Mouse (Mus musculus) ovary, postnatal 10 days (tissue): ENCODE measurements around the gene Vgf.
A peak's percentile ranks its signal among the peaks of the same experiment; 100 is the strongest.

ENCODE experiments used
- DNase-seq: peaks from one replicate; pipeline ENCODE4 v3.0.0; 2022; ENCODE audit warnings: low spot score

Vgf gene

GRCm38 (mm10) chr5:137030416-137030810 is 4.2 kb downstream of the Vgf start:
- DNase-seq = no peak

DNA sequence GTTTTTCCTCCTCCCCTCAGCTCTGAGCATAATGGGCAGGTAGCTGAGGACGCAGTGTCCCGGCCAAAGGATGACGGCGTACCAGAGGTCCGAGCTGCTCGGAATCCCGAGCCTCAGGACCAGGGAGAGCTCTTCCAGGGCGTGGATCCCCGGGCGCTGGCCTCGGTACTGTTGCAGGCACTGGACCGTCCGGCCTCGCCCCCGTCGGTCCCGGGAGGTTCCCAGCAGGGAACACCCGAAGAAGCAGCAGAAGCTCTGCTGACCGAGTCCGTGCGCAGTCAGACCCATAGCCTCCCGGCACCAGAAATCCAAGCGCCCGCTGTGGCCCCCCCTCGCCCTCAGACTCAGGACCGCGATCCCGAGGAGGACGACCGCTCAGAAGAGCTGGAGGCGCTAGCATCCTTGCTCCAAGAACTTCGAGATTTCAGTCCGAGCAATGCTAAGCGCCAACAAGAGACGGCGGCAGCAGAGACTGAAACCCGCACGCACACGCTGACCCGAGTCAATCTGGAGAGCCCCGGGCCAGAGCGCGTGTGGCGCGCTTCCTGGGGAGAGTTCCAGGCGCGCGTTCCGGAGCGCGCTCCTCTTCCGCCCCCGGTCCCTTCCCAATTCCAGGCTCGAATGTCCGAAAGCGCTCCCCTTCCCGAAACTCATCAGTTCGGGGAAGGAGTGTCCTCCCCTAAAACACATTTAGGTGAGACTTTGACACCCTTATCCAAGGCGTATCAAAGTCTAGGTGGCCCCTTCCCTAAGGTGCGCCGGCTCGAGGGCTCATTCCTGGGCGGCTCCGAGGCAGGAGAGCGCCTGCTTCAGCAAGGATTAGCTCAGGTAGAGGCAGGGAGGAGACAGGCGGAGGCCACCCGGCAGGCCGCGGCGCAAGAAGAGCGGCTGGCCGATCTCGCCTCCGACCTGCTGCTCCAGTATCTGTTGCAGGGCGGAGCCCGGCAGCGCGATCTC is 5.2 kb downstream of the Vgf start:
- DNase-seq = no peak

GRCm38 (mm10) chr5:137032033-137032421 is 5.8 kb downstream of the Vgf start:
- no peak for DNase-seq

GRCm38 (mm10) chr5:137032641-137033074 is 6.5 kb downstream of the Vgf start:
- DNase-seq = peak; percentile 49

- no peak for DNase-seq
These were observed 10.0 kb downstream of the Vgf start for GRCm38 (mm10) chr5:137036211-137036610.

DNA sequence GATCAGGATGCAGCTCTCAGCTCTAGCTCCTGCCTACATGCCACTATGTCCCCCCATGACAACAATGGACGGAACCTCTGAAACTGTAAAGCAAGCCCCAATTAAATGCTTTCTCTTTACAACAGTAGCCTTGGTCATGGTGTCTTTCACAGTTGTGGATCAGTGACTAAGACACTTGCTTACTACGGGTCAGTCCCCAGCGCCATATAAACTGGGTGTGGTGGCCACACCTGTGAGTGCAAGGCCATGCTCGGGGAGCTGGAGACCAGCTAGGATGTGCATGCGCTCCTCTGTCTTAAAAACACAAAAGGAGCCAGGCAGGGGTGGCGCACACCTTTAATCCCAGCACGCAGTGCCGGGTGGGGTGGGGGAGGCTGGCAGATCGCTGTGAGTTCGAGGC is 13.3 kb downstream of the Vgf start:
- no peak for DNase-seq

DNA sequence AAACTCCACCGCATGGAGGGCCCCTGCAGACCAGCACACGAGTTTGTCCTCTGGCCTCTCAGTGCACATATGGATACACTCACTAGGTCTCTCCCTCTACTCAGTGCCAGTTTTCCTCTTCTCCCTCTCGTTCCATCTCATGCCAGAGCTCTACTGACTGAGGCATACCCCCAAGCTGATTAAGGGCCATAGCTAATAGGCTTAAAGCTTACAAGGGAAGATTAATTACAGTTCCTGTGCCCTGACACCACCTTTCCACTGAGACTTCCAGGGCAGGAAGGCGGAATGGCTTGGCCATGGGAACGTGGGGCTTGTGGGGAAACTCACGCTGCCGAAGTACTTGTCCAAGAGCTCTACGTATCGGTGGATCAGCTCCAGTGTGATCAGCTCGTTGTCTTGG is 15.2 kb downstream of the Vgf start:
- DNase-seq = no peak

- no peak for DNase-seq
These were observed 17.8 kb downstream of the Vgf start for GRCm38 (mm10) chr5:137043997-137044396.

- DNase-seq = peak; percentile 95
These were observed 19.5 kb downstream of the Vgf start, which contains the start of gene Ap1s1 for GRCm38 (mm10) chr5:137045402-137046323. TSS of gene Ap1s1 (minus strand) at chr5:137046135.

GRCm38 (mm10) chr5:137046324-137046718 is 20.1 kb downstream of the Vgf start:
- no peak for DNase-seq

GRCm38 (mm10) chr5:137046991-137047390 is 20.8 kb downstream of the Vgf start:
- no peak for DNase-seq

GRCm38 (mm10) chr5:137051125-137051524 is 24.9 kb downstream of the Vgf start:
- no peak for DNase-seq

GRCm38 (mm10) chr5:137051914-137052505 is 25.8 kb downstream of the Vgf start:
- no peak for DNase-seq

DNA sequence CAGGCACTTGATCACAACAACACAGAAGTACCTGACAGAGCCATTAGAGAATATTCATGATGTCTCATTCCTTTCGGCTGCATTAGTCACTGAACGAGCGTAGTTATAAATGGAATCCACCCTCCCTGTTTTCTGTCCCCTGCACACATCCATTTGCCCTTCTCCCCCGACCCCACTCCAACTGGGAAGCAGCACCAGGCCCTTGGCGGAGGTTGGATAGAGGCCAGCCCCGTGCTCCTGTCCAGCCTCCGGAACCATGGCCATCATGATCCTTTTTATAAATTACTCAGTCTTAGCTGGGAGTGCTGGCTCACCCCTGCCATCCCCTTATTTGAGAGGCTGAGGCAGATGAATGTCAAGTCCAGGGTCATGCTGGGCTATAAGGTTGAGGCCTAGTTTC is 28.1 kb downstream of the Vgf start:
- no peak for DNase-seq

- no peak for DNase-seq
These were observed 28.7 kb downstream of the Vgf start for GRCm38 (mm10) chr5:137054873-137055272.

DNA sequence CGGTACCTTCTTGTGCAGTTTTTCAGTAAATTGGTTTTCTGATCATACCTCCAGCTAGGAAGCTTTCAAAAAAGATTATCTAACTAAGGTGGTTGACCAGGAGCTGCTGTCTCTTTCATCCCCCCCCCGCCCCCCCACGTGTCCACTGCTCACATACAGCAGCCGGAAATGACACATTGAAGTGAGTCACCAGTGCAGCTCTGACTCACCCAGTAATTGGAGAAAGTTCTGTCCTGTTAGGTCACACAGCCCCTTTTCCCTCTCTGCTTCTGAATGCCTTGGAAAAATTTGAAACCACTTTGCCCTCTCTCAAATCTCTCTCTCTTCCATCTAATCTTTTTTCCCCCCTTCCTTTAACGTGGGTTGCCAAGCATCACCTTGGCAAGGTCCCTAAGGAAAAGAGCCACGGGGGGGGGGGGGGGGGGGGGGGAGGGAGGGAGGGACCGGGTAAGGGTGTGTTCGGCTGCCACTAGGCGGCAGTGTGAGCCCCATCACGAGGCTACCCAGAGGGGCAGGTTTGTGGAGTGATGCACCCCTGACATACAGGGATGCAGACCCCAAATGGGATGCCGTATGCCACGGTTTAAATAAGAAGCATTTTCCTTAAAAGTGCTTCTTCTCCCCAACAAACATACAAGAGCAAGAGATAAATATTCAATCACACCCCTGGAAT is 35.8 kb downstream of the Vgf start:
- no peak for DNase-seq

DNA sequence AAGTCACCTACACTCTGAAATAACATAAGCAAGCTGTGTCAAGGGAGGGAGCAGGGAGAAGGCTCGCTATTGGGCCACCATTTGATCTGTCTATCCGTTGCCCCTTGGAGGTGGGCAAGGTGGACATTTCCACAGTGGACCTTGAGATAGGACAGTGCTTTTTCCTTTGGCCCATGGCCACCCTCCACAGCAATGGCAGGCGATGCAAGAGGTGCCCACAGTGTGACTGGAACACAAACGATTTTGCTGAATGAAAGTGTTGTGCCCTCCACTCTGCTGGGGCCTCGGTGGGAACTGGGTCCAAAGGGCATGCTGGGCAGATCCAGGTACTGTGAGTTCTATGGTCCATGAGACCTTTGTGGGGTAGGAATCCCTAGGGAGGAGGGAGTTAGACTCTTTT is 36.4 kb downstream of the Vgf start:
- DNase-seq = no peak

- no peak for DNase-seq
These were observed 39.3 kb downstream of the Vgf start for GRCm38 (mm10) chr5:137065454-137065853.

DNA sequence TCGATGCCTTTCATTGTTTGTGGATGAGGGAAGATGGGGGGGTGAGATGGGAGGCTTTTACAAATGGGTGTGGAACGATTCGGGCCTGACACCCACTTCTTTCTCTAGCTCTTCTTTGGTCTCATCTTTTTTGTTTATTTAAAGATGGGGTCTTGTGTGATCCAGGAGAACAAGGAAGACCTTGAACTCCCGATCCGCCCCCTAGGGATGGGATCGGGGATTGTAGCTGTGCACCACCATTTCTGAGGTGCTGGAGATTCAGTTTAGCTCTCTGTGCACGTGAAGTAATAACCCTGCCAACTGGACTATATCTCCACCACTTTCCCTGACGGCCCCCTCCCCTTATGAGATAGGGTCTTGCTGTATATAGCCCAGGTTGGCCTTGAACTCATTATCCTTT is 39.7 kb downstream of the Vgf start:
- DNase-seq = no peak

DNA sequence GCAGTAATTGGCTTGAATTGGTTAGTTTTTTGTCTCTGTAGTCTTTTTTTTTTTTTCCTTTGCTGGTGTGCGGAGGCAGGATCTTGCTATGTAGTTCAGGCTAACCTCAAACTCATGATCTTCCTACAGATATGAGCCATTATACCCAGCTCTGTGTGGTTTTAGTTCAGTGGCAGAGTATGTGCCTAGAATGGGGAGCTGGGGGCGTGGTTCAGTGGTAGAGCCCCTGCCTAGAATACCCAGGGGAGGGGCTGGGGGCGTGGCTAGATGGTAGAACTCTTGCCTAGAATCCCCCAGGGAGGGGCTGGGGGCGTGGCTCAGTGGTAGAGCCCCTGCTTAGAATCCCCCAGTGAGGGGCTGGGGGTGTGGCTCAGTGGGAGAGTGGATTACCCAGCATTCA is 42.5 kb downstream of the Vgf start:
- DNase-seq = no peak

GRCm38 (mm10) chr5:137070881-137071605 is 44.9 kb downstream of the Vgf start:
- no peak for DNase-seq
